Mouse (Mus musculus) MEL-GATA-1-ER (cell line): ENCODE results near the gene Bcl3.
"Not testable (repeated sequence)": the region's sequence is repeated elsewhere in the genome, so short reads cannot be mapped to it uniquely, and the experiment has no call there.

Experiments used
- DNase-seq: peaks from one replicate; pipeline ENCODE4 v3.0.0-alpha.2; 2012; ENCODE audit warnings: low read depth; ENCODE audit errors: extremely low read depth

The Bcl3 gene

GRCm38 (mm10) chr7:19806356-19806969 is 16.1 kb downstream of the Bcl3 start:
- no peak for DNase-seq

DNA sequence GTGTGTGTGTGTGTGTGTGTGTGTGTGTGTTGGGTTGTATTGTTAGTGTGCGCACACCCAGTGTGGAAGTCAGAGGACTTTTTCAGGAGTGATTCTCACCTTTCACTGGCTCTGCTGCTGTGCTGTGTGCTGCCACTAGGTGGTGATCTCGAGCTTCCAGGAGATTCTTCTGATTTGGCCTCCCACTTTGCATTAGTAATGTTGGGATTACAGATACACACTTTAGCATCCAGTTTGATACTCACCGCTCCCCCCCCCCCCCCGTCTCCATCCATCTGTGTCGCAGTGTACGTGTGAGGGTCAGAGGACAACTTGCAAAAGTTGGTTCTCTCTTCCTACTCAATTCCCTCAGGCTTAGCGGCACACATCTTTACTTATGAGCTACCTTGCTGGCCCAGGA is 19.6 kb downstream of the Bcl3 start:
- DNase-seq = no peak

GRCm38 (mm10) chr7:19800764-19801163 is 21.8 kb downstream of the Bcl3 start:
- DNase-seq = no peak

DNA sequence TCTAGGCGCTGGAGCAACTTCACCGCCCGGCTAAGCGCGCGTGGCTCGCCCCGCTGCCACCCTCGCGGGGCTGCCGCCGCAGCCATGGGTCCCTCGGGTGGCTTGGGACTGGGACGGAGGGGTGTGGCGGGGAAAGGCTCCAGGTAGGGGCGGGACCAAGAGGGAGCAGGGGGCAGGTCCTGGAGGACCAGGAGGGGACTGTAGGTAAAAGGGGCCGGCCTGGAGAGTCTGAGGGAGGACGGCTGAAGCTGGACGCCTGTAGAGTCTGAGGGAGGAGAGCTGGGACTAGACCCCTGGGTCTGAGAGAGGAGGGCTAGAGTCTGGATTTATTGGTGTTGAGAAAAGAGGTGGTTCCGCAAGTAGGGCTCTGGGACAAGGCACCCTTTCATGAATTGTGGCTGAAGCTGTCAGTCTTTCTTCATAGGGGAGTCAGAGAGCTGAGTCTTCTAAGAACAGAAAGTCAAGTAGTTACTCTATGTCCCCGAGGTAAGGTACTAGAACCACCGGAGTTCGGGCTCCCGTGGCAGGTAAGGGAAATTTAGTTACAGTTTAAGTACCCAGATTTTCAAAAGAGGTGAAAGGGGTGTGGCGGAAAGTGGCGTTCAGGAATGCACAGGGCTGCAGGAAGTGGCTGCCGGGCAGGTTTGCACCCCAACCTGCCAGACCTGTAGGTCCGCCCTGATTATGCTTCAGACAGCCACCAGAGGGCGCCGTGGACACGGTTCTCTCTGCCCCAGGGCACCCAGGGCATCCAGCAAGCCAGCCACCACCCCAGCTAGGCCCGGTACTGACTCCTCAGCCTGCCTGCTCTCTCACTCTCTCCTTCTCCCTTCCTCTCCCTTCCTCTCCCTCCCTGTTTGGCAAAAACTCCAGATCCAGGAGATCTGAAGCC is 25.6 kb downstream of the Bcl3 start, which contains the start of gene Cblc:
Gene Cblc (minus strand): TSS at position 113 of the 892 bp plus-strand sequence.
- peak; percentile 59 for DNase-seq

GRCm38 (mm10) chr7:19796254-19796653 is 26.3 kb downstream of the Bcl3 start:
- no peak for DNase-seq

- DNase-seq = no peak
Measured at GRCm38 (mm10) chr7:19795236-19795635, 27.3 kb downstream of the Bcl3 start.

DNA sequence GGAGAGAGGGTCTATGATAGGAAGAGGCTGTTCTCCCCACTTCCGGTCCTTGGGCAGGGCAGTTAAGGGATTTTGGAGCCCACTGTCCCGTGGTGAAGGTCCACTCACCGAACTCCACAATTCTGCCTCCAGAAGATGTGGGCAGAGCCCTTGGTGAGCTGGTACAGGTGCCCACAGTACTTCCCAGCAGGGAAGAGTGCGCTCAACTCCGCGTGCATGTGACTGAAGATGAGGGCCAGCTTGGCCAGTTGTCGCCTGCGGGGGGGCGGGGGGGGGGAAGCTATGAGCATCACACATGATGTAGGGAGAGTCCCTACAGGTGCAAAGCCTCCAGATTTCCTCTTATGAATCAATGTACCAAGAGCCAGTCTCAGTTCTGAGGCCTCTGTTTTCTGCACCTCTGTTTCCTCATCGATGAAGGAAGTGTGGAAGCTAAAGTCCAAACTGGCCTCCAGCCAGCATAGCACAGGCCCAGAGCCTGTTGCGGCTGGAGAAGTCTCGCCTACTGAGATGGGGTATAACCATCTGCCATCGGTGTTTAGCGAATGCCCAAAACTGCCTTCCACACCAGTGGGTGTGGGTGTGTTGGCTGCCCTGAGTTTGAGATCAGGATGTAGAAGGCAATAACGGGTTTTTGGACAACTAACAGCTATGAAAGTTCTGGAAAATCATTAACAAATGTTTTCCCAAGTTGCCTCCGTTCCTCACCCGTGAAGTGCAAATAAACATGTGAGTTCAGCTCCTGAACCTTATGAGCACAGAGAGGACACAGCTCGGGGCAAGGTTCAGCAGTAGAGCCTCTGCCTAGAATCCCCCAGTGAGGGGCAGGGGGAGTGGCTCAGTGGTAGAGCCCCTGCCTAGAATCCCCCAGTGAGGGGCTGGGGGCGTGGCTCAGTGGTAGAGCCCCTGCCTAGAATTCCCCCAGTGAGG is 29.6 kb downstream of the Bcl3 start:
- DNase-seq = no peak

DNA sequence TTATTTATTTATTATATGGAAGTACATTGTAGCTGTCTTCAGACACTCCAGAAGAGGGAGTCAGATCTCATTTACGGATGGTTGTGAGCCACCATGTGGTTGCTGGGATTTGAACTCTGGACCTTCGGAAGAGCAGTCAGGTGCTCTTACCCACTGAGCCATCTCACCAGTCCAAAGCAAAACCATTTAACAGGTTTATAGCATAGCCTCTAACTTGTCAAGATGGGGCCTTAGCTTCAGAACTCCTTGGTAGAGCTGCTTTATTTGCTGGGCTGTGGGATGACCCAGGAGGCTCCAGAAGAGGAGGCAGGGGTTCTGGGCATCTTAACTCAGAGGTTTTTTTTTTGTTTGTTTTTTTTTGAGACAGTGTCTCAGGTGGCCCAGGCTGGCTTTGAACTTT is 31.1 kb downstream of the Bcl3 start:
- not testable (repeated sequence) for DNase-seq

- no peak for DNase-seq
Measured at GRCm38 (mm10) chr7:19789904-19790347, 32.6 kb downstream of the Bcl3 start.

GRCm38 (mm10) chr7:19785874-19786458 is 36.6 kb downstream of the Bcl3 start:
- DNase-seq = no peak

DNA sequence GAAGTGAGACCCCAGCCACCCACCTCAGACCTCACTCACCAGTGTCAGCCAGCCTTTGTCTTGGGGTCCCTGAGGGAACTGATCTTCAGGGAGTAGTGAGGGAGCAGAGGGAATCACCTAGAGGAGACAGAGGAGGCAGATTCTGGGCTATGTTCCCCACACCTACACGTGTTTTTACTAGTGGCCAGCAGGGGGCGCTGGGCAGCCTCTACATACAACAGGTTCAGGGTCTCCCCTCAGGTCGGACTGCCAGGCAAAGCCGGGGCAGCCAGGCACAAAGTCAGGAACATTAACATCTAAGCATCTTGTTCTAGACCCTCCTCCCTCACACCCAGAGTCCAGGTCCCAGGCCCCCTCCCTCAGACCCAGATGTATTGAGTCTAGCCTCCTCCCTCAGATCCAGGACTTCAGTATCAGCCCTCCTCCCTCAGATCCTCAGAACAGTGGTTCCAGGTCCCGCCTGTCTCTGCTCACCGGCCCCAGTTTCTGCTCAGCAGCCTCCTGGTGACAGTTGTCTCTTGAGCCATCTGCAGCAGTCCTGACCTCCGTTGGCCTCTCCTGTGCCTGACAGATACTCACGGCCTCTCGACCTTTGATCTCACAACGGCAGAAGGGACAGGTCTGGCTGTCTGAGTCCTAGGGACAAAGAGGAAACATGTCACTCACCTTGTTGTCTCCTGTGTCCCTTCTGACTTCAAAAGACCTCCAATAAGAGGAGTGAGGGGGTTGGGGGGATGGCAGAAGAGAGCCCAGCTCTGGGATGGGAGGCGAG is 37.6 kb downstream of the Bcl3 start:
- DNase-seq = no peak

GRCm38 (mm10) chr7:19783630-19784029 is 38.9 kb downstream of the Bcl3 start:
- DNase-seq = no peak

DNA sequence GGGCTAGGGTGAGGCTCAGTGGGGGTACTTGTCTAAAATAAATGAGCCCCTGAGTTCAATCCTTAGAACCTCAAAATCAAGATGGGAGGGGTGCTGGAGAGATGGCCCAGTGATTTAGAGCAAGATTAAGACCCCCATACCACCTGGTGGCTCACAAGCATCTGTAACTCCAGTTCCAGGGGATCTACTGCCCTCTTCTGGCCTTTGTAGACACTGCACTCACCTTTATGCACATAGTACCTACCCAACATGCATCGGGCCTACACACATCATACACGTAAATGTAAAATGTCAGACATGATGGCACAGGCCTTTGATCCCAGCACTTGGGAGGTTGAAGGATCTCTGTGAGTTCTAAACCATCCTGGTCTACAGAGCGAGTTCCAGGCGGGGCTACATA is 39.9 kb downstream of the Bcl3 start:
- no peak for DNase-seq

DNA sequence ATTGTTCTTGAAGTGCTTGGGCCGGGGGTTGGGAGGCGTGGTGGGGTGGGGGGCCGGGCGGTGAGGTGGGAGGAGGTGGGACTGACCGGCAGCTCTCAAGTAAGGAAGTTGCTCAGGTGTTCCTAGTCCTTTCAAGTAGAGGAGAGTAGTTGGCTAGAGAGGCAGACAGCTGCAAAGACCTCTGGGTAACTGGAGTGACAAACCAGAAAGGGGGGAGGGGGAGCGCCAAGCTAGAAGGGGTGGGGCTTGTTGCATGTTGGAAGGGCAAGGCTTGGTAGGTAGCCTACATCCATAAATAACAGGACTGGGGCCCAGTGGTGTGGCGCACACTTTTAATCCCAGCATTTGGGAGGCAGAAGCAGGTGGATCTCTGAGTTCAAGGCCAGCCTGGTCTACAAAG is 40.8 kb downstream of the Bcl3 start:
- no peak for DNase-seq

DNA sequence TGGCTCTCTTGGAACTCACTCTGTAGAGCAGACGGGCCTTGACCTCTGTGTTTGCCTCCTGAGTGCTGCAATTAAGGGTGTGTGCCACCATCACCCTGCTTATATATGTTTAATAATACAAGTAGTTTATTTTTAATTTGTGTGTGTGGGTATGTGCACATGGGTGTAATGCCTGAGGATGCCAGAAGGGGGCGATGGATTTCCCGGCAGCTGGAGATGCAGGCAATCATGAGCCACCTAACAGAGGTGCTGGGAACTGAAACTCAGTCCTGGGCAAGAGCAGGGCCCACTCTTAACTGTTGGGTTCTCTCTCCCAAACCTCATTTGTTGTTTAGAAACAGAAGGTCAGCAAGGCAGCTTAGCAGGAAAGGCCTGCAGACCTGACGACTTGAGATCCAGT is 42.7 kb downstream of the Bcl3 start:
- DNase-seq = no peak

DNA sequence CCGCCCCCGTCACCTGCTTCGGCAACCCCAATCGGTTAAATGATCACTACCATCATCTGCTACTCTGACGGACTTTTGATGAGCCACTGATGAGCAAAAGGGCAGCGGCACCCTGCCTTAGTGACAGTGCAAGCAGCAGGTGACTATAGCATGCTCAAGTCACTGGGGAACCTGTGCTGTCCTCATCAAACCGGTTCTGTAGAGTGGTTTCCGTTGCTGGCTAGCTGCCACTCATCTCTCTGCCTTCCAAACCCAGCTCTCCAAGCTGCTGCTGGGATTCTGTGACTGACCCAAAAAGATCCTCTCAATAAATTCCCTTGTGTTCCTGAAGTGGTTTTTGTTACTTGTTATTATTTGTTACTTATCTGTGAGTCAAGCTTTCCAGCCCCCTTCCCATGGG is 43.9 kb downstream of the Bcl3 start:
- no peak for DNase-seq

GRCm38 (mm10) chr7:19777049-19777723 is 45.4 kb downstream of the Bcl3 start:
- DNase-seq = no peak

- DNase-seq = no peak
Measured at GRCm38 (mm10) chr7:19771682-19772081, 50.9 kb downstream of the Bcl3 start.

- DNase-seq = no peak
Measured at GRCm38 (mm10) chr7:19770984-19771391, 51.6 kb downstream of the Bcl3 start, which contains the start of gene Bcam. TSS of gene Bcam (minus strand) at chr7:19771016.

GRCm38 (mm10) chr7:19770375-19770754 is 52.2 kb downstream of the Bcl3 start:
- DNase-seq = no peak
